Mouse (Mus musculus): ENCODE data around the gene Plk2. TPM values are rescaled to one million over a fixed set of nuclear protein-coding genes. Genes with fewer than 3 reads are reported as not detected.

Plk2 gene
- polyA plus RNA-seq, 2 experiments = 59.5 to 119 TPM

DNA sequence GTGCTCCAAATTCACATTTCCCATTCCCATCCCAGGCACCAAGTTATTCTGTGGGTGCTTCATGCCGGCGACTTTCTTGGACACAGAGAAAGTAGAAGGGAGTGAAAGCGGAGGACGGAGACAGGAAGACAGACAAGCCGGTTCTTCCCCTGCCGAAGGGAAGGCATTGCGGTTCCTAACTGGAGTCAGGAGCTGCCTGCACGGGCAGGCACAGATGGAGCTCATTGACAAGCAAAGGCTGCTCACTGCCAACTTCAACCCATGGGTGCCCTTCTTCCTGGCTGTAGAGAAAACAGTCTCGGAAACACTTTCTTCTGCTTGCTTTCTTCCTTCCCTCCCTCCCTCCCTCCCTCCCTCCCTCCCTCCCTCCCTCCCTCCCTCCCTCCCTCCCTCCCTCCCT lies 43.8 kb downstream of the Plk2 start:
- H3K9ac ChIP-seq (ENCODE audit: low read depth, low read length, severe bottlenecking) = no peak overlapping the region
- no peak for ATAC-seq (ENCODE audit: low FRiP score, low read depth)
- H3K4me3 ChIP-seq (replicated peaks; ENCODE audit: low read length) = no peak overlapping the region
- H3K36me3 ChIP-seq (ENCODE audit: control insufficient read depth, insufficient read depth, low read length) = no peaks in the 10 kb centered on the region
- no peak for DNase-seq (ENCODE audit: low spot score)
- no peaks in the 10 kb centered on the region for H3K9me3 ChIP-seq (ENCODE audit: control insufficient read depth, low read length)
- H3K4me2 ChIP-seq (replicated peaks; ENCODE audit: low read depth, low read length, severe bottlenecking) = no peak overlapping the region
- no peak overlapping the region for H3K27ac ChIP-seq (replicated peaks; ENCODE audit: low read depth, low read length)
- 73% methylated on average over 9 of the region's 9 CpGs for WGBS
- no peaks in the 10 kb centered on the region for H3K27me3 ChIP-seq (ENCODE audit: control insufficient read depth, insufficient read depth, low read length)
- no peak for TF ChIP-seq POLR2A (IDR thresholded peaks at IDR 0.05; ENCODE audit: borderline replicate concordance, extremely low read depth, insufficient read depth, insufficient read length)
- no peaks in the 10 kb centered on the region for H3K4me1 ChIP-seq (ENCODE audit: control insufficient read depth, insufficient read depth, low read length)

DNA sequence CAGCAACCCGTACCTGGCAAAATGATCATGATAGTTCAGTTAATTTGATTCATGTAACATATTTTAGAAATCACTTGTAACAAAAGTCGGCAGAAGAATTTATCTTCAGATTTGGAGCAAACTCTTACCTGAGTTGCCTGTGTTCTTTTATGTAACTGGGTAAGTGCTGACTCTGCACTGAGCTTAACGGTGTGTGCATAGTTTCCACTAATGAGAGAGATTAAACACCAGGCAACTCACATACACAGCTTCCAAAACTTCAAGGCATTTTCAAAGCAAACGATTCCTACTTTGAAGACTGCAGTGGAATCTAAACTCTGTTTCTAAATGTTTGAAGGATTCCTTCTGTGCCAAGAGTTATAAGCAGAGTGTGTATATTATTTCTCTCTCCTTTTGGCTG lies 49.5 kb downstream of the Plk2 start:
- Histone ChIP-seq H3K9me3 (ENCODE audit: control insufficient read depth, low read length) (no peaks in the 10 kb centered on the region), H3K27me3 (ENCODE audit: control insufficient read depth, insufficient read depth, low read length) (no peaks in the 10 kb centered on the region), H3K27ac (replicated peaks; ENCODE audit: low read depth, low read length) (no peak overlapping the region), H3K36me3 (ENCODE audit: control insufficient read depth, insufficient read depth, low read length) (no peaks in the 10 kb centered on the region), H3K4me3 (replicated peaks; ENCODE audit: low read length) (no peak overlapping the region), H3K4me1 (ENCODE audit: control insufficient read depth, insufficient read depth, low read length) (peaks cover 11% of the 10 kb centered on the region), H3K9ac (ENCODE audit: low read depth, low read length, severe bottlenecking) (no peak overlapping the region), H3K4me2 (replicated peaks; ENCODE audit: low read depth, low read length, severe bottlenecking) (no peak overlapping the region)
- WGBS = 47% methylated on average over 4 of the region's 4 CpGs
- DNase-seq (ENCODE audit: low spot score) (no peak), ATAC-seq (ENCODE audit: low FRiP score, low read depth) (no peak)
- no peak for TF ChIP-seq POLR2A (IDR thresholded peaks at IDR 0.05; ENCODE audit: borderline replicate concordance, extremely low read depth, insufficient read depth, insufficient read length)

DNA sequence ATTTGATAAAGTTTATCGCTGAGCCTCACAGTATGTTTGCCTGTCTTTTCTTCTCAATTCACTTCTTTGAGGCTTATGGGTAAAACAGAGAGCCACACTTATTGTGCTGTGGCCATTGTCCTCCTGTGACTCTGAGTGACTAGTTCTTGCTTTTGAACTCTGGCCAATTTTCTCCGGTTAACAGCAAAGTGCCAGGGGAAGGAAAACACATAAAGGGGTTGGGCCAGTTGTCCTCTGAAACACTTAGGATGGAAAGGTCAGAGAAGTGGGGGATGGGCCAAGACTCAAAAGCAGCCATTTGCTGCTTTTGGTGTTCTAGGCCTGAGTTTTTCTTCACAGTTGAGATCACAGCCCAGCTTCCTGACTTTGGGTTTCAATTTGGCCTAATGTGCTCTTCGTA lies 50.0 kb downstream of the Plk2 start:
- 52% methylated on average over 3 of the region's 3 CpGs for WGBS
- H3K4me3 ChIP-seq (replicated peaks; ENCODE audit: low read length) = no peak overlapping the region
- H3K4me1 ChIP-seq (ENCODE audit: control insufficient read depth, insufficient read depth, low read length) = peaks cover 11% of the 10 kb centered on the region
- H3K9me3 ChIP-seq (ENCODE audit: control insufficient read depth, low read length) = no peaks in the 10 kb centered on the region
- ATAC-seq (ENCODE audit: low FRiP score, low read depth) = no peak
- H3K36me3 ChIP-seq (ENCODE audit: control insufficient read depth, insufficient read depth, low read length) = no peaks in the 10 kb centered on the region
- DNase-seq (ENCODE audit: low spot score) = no peak
- H3K9ac ChIP-seq (ENCODE audit: low read depth, low read length, severe bottlenecking) = no peak overlapping the region
- no peak overlapping the region for H3K27ac ChIP-seq (replicated peaks; ENCODE audit: low read depth, low read length)
- no peak overlapping the region for H3K4me2 ChIP-seq (replicated peaks; ENCODE audit: low read depth, low read length, severe bottlenecking)
- TF ChIP-seq POLR2A (IDR thresholded peaks at IDR 0.05; ENCODE audit: borderline replicate concordance, extremely low read depth, insufficient read depth, insufficient read length) = no peak
- H3K27me3 ChIP-seq (ENCODE audit: control insufficient read depth, insufficient read depth, low read length) = no peaks in the 10 kb centered on the region

DNA sequence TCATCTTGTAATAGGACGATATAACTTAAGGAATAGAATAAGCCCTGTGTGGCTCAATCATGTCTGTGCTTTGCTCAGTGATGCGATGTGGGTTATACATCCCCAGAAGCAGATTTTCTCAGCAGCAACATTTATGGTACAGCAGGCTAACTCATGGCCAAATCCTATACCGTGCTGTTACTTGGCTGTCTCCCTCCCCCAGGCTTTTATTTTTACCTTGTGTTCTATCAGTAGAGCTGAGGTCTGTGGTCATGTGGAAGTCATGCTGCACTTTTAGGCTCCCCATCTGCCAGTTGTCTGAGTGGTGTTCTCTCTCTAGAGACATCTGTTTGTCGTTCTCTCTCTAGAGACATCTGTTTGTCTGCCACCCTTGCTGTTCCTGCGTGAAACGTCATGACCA lies 51.6 kb downstream of the Plk2 start:
- Histone ChIP-seq H3K36me3 (ENCODE audit: control insufficient read depth, insufficient read depth, low read length) (no peaks in the 10 kb centered on the region), H3K4me1 (ENCODE audit: control insufficient read depth, insufficient read depth, low read length) (peaks cover 11% of the 10 kb centered on the region), H3K9ac (ENCODE audit: low read depth, low read length, severe bottlenecking) (no peak overlapping the region), H3K4me3 (replicated peaks; ENCODE audit: low read length) (no peak overlapping the region), H3K9me3 (ENCODE audit: control insufficient read depth, low read length) (no peaks in the 10 kb centered on the region), H3K4me2 (replicated peaks; ENCODE audit: low read depth, low read length, severe bottlenecking) (no peak overlapping the region), H3K27me3 (ENCODE audit: control insufficient read depth, insufficient read depth, low read length) (no peaks in the 10 kb centered on the region), H3K27ac (replicated peaks; ENCODE audit: low read depth, low read length) (no peak overlapping the region)
- no peak for TF ChIP-seq POLR2A (IDR thresholded peaks at IDR 0.05; ENCODE audit: borderline replicate concordance, extremely low read depth, insufficient read depth, insufficient read length)
- no peak for ATAC-seq (ENCODE audit: low FRiP score, low read depth)
- DNase-seq (ENCODE audit: low spot score) = no peak
- WGBS = 62% methylated on average over 6 of the region's 6 CpGs

- Histone ChIP-seq H3K4me2 (replicated peaks; ENCODE audit: low read depth, low read length, severe bottlenecking) (no peak overlapping the region), H3K36me3 (ENCODE audit: control insufficient read depth, insufficient read depth, low read length) (no peaks in the 10 kb centered on the region), H3K9ac (ENCODE audit: low read depth, low read length, severe bottlenecking) (no peak overlapping the region), H3K27ac (replicated peaks; ENCODE audit: low read depth, low read length) (no peak overlapping the region), H3K4me3 (replicated peaks; ENCODE audit: low read length) (no peak overlapping the region), H3K4me1 (ENCODE audit: control insufficient read depth, insufficient read depth, low read length) (peaks cover 9% of the 10 kb centered on the region), H3K27me3 (ENCODE audit: control insufficient read depth, insufficient read depth, low read length) (no peaks in the 10 kb centered on the region), H3K9me3 (ENCODE audit: control insufficient read depth, low read length) (no peaks in the 10 kb centered on the region)
- DNase-seq (ENCODE audit: low spot score) (no peak), ATAC-seq (ENCODE audit: low FRiP score, low read depth) (no peak)
- no peak for TF ChIP-seq POLR2A (IDR thresholded peaks at IDR 0.05; ENCODE audit: borderline replicate concordance, extremely low read depth, insufficient read depth, insufficient read length)
- 81% methylated on average over 4 of the region's 4 CpGs for WGBS
These were observed 55.2 kb downstream of the Plk2 start for GRCm38 (mm10) chr13:110450056-110450455.

Other genes with a start within 250 kb of the Plk2 start
- 0.14 and 0.31 TPM in 2 replicates for gene Rab3c, start 114.0 kb upstream of the Plk2 start, polyA plus RNA-seq (2012; rRNA removed)
- 0.03 and 0.15 TPM in 2 replicates for gene Rab3c, start 114.0 kb upstream of the Plk2 start, polyA plus RNA-seq (2014; fragmentation: Nextera tagmentation; extraction: Ambion mirVana)
- 0.19 and 0.23 TPM in 2 replicates for gene Gapt, start 37.8 kb upstream of the Plk2 start, polyA plus RNA-seq (2012; rRNA removed)
- 0.35 TPM in 1 of 2 replicates, not detected in the other for gene Gapt, start 37.8 kb upstream of the Plk2 start, polyA plus RNA-seq (2014; fragmentation: Nextera tagmentation; extraction: Ambion mirVana)